33 mouse cellular contexts compared by ENCODE assay signal in genomic region chr4:132085114-132085513, GRCm38 (mm10). TPM values are rescaled to one million over a fixed set of nuclear protein-coding genes. Genes with fewer than 3 reads are reported as not detected.
DNase-seq lines count a peak whose midpoint lies in the region; ATAC-seq lines count a peak whose summit lies in the region.
"Had no signal": no experiment of that assay in that cellular context is flagged by ENCODE, and none has a peak within 500 bp of the region (broad histone marks: within the 10 kb centered on the region; RNA-seq: fewer than 3 reads in every experiment).

No protein-coding gene starts in this region.

- no peaks in the 10 kb centered on the region for H3K9me3 ChIP-seq in hindbrain, embryonic 14.5 days (ENCODE audit: control insufficient read depth, low read length)
- H3K9me3 ChIP-seq: heart, embryonic 10.5 days; heart, embryonic 15.5 days; hindbrain, embryonic 12.5 days; neural tube, embryonic 12.5 days had no signal

- H3K4me2 ChIP-seq in hindbrain, embryonic 14.5 days (replicated peaks) = no peak overlapping the region
- H3K4me2 ChIP-seq: heart, embryonic 15.5 days; hindbrain, embryonic 12.5 days; midbrain, embryonic 11.5 days; neural tube, embryonic 12.5 days had no signal

- H3K36me3 ChIP-seq in hindbrain, embryonic 14.5 days (replicated peaks; ENCODE audit: control insufficient read depth, insufficient read depth) = no peaks in the 10 kb centered on the region
- H3K36me3 ChIP-seq: heart, embryonic 10.5 days; heart, embryonic 15.5 days; hindbrain, embryonic 12.5 days; neural tube, embryonic 12.5 days had no signal

- no peak overlapping the region for H3K9ac ChIP-seq in hindbrain, embryonic 14.5 days
- H3K9ac ChIP-seq: heart, embryonic 15.5 days; hindbrain, embryonic 12.5 days; liver, embryonic 14.5 days; neural tube, embryonic 12.5 days had no signal

- ATAC-seq in common myeloid progenitor, adult 5-6 weeks (replicated peaks; ENCODE audit: low read depth, poor library complexity, severe bottlenecking) = peak; percentile 63; the same call in 1 of the 2 replicates
- ATAC-seq in hindbrain, embryonic 14.5 days (ENCODE audit: low FRiP score) = no peak
- ATAC-seq: activated CD4-positive, CD25-positive, alpha-beta regulatory T cell, adult 4 months; CD4-positive, CD25-positive, alpha-beta regulatory T cell, adult 4 months; intestine, embryonic 16.5 days had no signal

- H3K4me3 ChIP-seq in hindbrain, embryonic 14.5 days (replicated peaks; ENCODE audit: low read length) = no peak overlapping the region
- H3K4me3 ChIP-seq: erythroblast, embryonic 14.5 days; heart, embryonic 10.5 days; heart, embryonic 15.5 days; hindbrain, embryonic 12.5 days; myocyte; neural tube, embryonic 12.5 days had no signal

- WGBS in hindbrain, embryonic 14.5 days = 89% methylated on average over 7 of the region's 7 CpGs

- no peaks in the 10 kb centered on the region for H3K27me3 ChIP-seq in hindbrain, embryonic 14.5 days (ENCODE audit: control insufficient read depth, insufficient read depth, low read length)
- H3K27me3 ChIP-seq: heart, embryonic 15.5 days; hindbrain, embryonic 12.5 days; neural tube, embryonic 12.5 days had no signal

- peak; percentile 28 to 30 for DNase-seq in spleen, adult 18-20 months
- no peak for DNase-seq in spleen, adult 12 weeks (ENCODE audit: low spot score)
- DNase-seq in 416B (ENCODE audit: low read depth) = peak; percentile 36
- peak; percentile 31 for DNase-seq in thymus, postnatal 25 days
- no peak for DNase-seq in ovary, adult 18-20 months (ENCODE audit: low spot score)
- no peak for DNase-seq in right cerebral cortex, adult 2 months (ENCODE audit: low spot score in 2 of 2)
- DNase-seq in hindbrain, embryonic 14.5 days (ENCODE audit: low spot score) = no peak
- DNase-seq: adrenal gland, adult 2 months; adrenal gland, postnatal 36 days; cerebellum, adult 18-20 months; cerebellum, postnatal 10 days; gastrocnemius, postnatal 10 days; heart, adult 11 months; kidney, adult 8-10 months; liver; lung, adult 2 months; lung, postnatal 10 days had no signal

- no peaks in the 10 kb centered on the region for H3K4me1 ChIP-seq in hindbrain, embryonic 14.5 days (replicated peaks; ENCODE audit: control insufficient read depth, insufficient read depth, low read length)

- no peak overlapping the region for H3K27ac ChIP-seq in hindbrain, embryonic 14.5 days
- H3K27ac ChIP-seq: heart, embryonic 10.5 days; heart, embryonic 15.5 days; hindbrain, embryonic 12.5 days; kidney, postnatal 0 days; liver, embryonic 14.5 days; neural tube, embryonic 12.5 days had no signal

RNA-seq across cellular contexts. Expression of gene Epb41, which starts 10.0 kb away (rescaled TPM):
- 89.1 and 138 TPM in 2 replicates for total RNA-seq in common myeloid progenitor, adult 5-6 weeks (2017)
- polyA plus RNA-seq in hindbrain, embryonic 14.5 days (2014; fragmentation: Nextera tagmentation; extraction: Ambion mirVana) = 73.3 and 82.9 TPM in 2 replicates

RNA-seq across cellular contexts. Expression of gene Gm10300, which starts 10.6 kb away (rescaled TPM):
- total RNA-seq in common myeloid progenitor, adult 5-6 weeks (2017) = 0.14 and 1.0 TPM in 2 replicates
- polyA plus RNA-seq in hindbrain, embryonic 14.5 days (2014; fragmentation: Nextera tagmentation; extraction: Ambion mirVana) = not detected in 2 replicates
- polyA plus RNA-seq: activated CD4-positive, CD25-positive, alpha-beta regulatory T cell, adult 4 months; brain, embryonic 14.5 days; CD4-positive, CD25-positive, alpha-beta regulatory T cell, adult 4 months; forebrain, embryonic 11.5 days; heart, embryonic 10.5 days; intestine, embryonic 16.5 days; limb, embryonic 11.5 days; midbrain, embryonic 11.5 days; neural tube, embryonic 12.5 days had no signal

RNA-seq across cellular contexts. Expression of gene Oprd1, which starts 59.2 kb away (rescaled TPM):
- not detected in 2 replicates for total RNA-seq in common myeloid progenitor, adult 5-6 weeks (2017)
- polyA plus RNA-seq in hindbrain, embryonic 14.5 days (2014; fragmentation: Nextera tagmentation; extraction: Ambion mirVana) = 0.50 and 0.63 TPM in 2 replicates
- total RNA-seq: gastrocnemius, postnatal 10 days had no signal
- polyA plus RNA-seq: activated CD4-positive, CD25-positive, alpha-beta regulatory T cell, adult 4 months; CD4-positive, CD25-positive, alpha-beta regulatory T cell, adult 4 months; erythroblast, embryonic 14.5 days; forebrain, embryonic 11.5 days; myocyte had no signal

Comparison
In these comparisons a context has a peak if more than half of its experiments do, and no peak if none do; other contexts are left out.
1. DNase-seq: peak in spleen, adult 18-20 months (2 of 2), 416B (single experiment) and thymus, postnatal 25 days (single experiment); none in spleen, adult 12 weeks (single experiment), ovary, adult 18-20 months (single experiment), right cerebral cortex, adult 2 months (0 of 2) and hindbrain, embryonic 14.5 days (single experiment).